Comparison of ENCODE assay signal across 19 mouse cellular contexts in the genomic region with DNA sequence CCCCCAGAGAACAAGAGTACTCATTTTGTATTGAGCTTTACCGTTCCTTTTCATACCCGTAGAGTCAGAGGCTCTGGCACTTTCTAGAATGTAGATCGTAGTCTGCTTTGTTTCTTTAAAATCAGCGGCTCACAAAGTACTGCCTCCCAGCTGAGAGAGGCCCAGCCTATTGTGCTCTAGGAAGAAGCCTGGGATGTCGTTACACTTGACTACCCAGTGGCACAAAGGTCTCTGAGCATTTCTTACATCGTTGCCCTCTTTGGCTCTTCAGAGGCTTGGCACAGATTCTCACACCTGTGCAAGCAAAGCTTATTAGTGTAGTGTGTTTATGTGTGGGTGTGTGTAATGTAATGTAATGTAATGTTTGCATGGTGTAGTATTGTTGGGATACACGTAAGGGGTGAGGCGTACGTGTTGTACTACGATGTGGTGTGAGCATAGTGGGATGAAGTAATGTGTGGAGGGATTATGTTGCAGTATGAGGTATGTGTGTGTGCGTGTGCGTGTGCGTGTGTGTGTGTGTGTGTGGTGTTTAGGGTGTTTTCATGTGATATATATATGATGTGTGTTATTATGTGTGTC. TPM values are rescaled to one million over a fixed set of nuclear protein-coding genes. Genes with fewer than 3 reads are reported as not detected.
DNase-seq lines count a peak whose midpoint lies in the region; ATAC-seq and TF ChIP-seq lines count a peak whose summit lies in the region.
"Had no signal": no experiment of that assay in that cellular context is flagged by ENCODE, and none has a peak within 500 bp of the region (broad histone marks: within the 10 kb centered on the region; RNA-seq: fewer than 3 reads in every experiment).

No protein-coding gene starts in this region.

- ATAC-seq in forebrain, embryonic 12.5 days (ENCODE audit: low FRiP score), result no peak
- 0 out of 2 replicates have a peak, but pooled peaks have one; percentile 60 for ATAC-seq in midbrain, embryonic 13.5 days
- no peak for ATAC-seq in midbrain, postnatal 0 days (ENCODE audit: low FRiP score)
- peak; percentile 90 for ATAC-seq in kidney, embryonic 16.5 days (ENCODE audit: low FRiP score, low TSS enrichment)
- ATAC-seq: forebrain, postnatal 0 days; Patski had no signal

- H3K27me3 ChIP-seq in forebrain, embryonic 10.5 days (ENCODE audit: poor library complexity, severe bottlenecking), result peaks cover 10% of the 10 kb centered on the region
- H3K27me3 ChIP-seq in forebrain, embryonic 12.5 days, result 0 out of 2 replicates have a peak, but pooled peaks cover 3% of the 10 kb centered on the region
- H3K27me3 ChIP-seq in midbrain, embryonic 13.5 days, result peaks cover 2% of the 10 kb centered on the region; the same call in 1 of the 2 replicates
- no peaks in the 10 kb centered on the region for H3K27me3 ChIP-seq in midbrain, postnatal 0 days (ENCODE audit: insufficient read depth, low read length)
- no peaks in the 10 kb centered on the region for H3K27me3 ChIP-seq in kidney, embryonic 16.5 days (ENCODE audit: insufficient read depth, low read length)
- H3K27me3 ChIP-seq: embryonic facial prominence, embryonic 15.5 days; limb, embryonic 13.5 days; liver, embryonic 15.5 days; Patski had no signal

- DNase-seq in forebrain, embryonic 10.5 days (ENCODE audit: extremely low spot score, low spot score), result no peak
- DNase-seq in midbrain, postnatal 0 days (ENCODE audit: low spot score), result no peak
- peak; percentile 74 for DNase-seq in retina, postnatal 1 day
- no peak for DNase-seq in c-Kit-positive CD71-positive TER-119-positive erythroid progenitor cells, embryonic 14.5 days (ENCODE audit: low spot score)
- no peak for DNase-seq in gastrocnemius, postnatal 36 days
- DNase-seq: forebrain, postnatal 0 days; gastrocnemius, postnatal 14 days; heart, postnatal 14 days; right cerebral cortex, postnatal 25 days; thymus, postnatal 4 days had no signal

- H3K4me1 ChIP-seq in forebrain, embryonic 10.5 days, result peaks cover 13% of the 10 kb centered on the region
- peaks cover 12% of the 10 kb centered on the region for H3K4me1 ChIP-seq in forebrain, embryonic 12.5 days
- peaks cover 13% of the 10 kb centered on the region; the same call in 1 of the 2 replicates for H3K4me1 ChIP-seq in midbrain, embryonic 13.5 days (replicated peaks)
- no peaks in the 10 kb centered on the region for H3K4me1 ChIP-seq in midbrain, postnatal 0 days (ENCODE audit: insufficient read depth, low read length)
- peaks cover 4% of the 10 kb centered on the region for H3K4me1 ChIP-seq in kidney, embryonic 16.5 days (ENCODE audit: insufficient read depth, low read length)
- H3K4me1 ChIP-seq: embryonic facial prominence, embryonic 15.5 days; liver, embryonic 15.5 days had no signal

- H3K9ac ChIP-seq in forebrain, embryonic 12.5 days, result no peak overlapping the region
- no peak overlapping the region for H3K9ac ChIP-seq in midbrain, embryonic 13.5 days (replicated peaks)
- no peak overlapping the region for H3K9ac ChIP-seq in midbrain, postnatal 0 days (replicated peaks; ENCODE audit: low read length, poor library complexity, severe bottlenecking)
- no peak overlapping the region for H3K9ac ChIP-seq in kidney, embryonic 16.5 days (replicated peaks; ENCODE audit: low read length)
- H3K9ac ChIP-seq: embryonic facial prominence, embryonic 15.5 days; forebrain, postnatal 0 days; limb, embryonic 13.5 days; liver, embryonic 15.5 days had no signal

- H3K36me3 ChIP-seq in forebrain, embryonic 10.5 days (replicated peaks), result no peaks in the 10 kb centered on the region
- H3K36me3 ChIP-seq in forebrain, embryonic 12.5 days (replicated peaks), result no peaks in the 10 kb centered on the region
- H3K36me3 ChIP-seq in midbrain, embryonic 13.5 days, result no peaks in the 10 kb centered on the region
- H3K36me3 ChIP-seq in midbrain, postnatal 0 days (ENCODE audit: insufficient read depth, low read length), result no peaks in the 10 kb centered on the region
- no peaks in the 10 kb centered on the region for H3K36me3 ChIP-seq in kidney, embryonic 16.5 days (ENCODE audit: insufficient read depth, low read length)
- H3K36me3 ChIP-seq: embryonic facial prominence, embryonic 15.5 days; limb, embryonic 13.5 days; liver, embryonic 15.5 days had no signal

- intact Hi-C loops in gastrocnemius, postnatal 36 days (cut with DNase I), result no loop called here

- H3K27ac ChIP-seq in forebrain, embryonic 10.5 days, result peak overlapping the region; percentile 22; the same call in 1 of the 2 replicates
- no peak overlapping the region for H3K27ac ChIP-seq in forebrain, embryonic 12.5 days
- H3K27ac ChIP-seq in midbrain, embryonic 13.5 days, result no peak overlapping the region
- H3K27ac ChIP-seq in midbrain, postnatal 0 days (ENCODE audit: low read depth, low read length), result no peak overlapping the region
- H3K27ac ChIP-seq in kidney, embryonic 16.5 days (ENCODE audit: low read length), result no peak overlapping the region
- H3K27ac ChIP-seq: embryonic facial prominence, embryonic 15.5 days; left cerebral cortex, adult 2 months; limb, embryonic 13.5 days; liver, embryonic 15.5 days; macrophage had no signal

- TF ChIP-seq CTCF in midbrain, postnatal 0 days (IDR thresholded peaks at IDR 0.05), result no peak

- no peak overlapping the region for H3K4me2 ChIP-seq in forebrain, embryonic 12.5 days
- H3K4me2 ChIP-seq in midbrain, embryonic 13.5 days (replicated peaks), result no peak overlapping the region
- no peak overlapping the region for H3K4me2 ChIP-seq in midbrain, postnatal 0 days (ENCODE audit: low read depth, low read length, poor library complexity, severe bottlenecking)
- no peak overlapping the region for H3K4me2 ChIP-seq in kidney, embryonic 16.5 days (replicated peaks; ENCODE audit: low read depth, low read length)
- H3K4me2 ChIP-seq: embryonic facial prominence, embryonic 15.5 days; limb, embryonic 13.5 days; liver, embryonic 15.5 days had no signal

- H3K9me3 ChIP-seq in forebrain, embryonic 10.5 days, result no peaks in the 10 kb centered on the region
- no peaks in the 10 kb centered on the region for H3K9me3 ChIP-seq in forebrain, embryonic 12.5 days
- no peaks in the 10 kb centered on the region for H3K9me3 ChIP-seq in midbrain, embryonic 13.5 days
- H3K9me3 ChIP-seq in midbrain, postnatal 0 days (ENCODE audit: low read length), result no peaks in the 10 kb centered on the region
- no peaks in the 10 kb centered on the region for H3K9me3 ChIP-seq in kidney, embryonic 16.5 days (ENCODE audit: low read length)
- H3K9me3 ChIP-seq: embryonic facial prominence, embryonic 15.5 days; limb, embryonic 13.5 days; liver, embryonic 15.5 days had no signal

- WGBS in forebrain, embryonic 10.5 days, result 54% methylated on average over 13 of the region's 13 CpGs
- 48% methylated on average over 13 of the region's 13 CpGs for WGBS in forebrain, embryonic 12.5 days
- 39% methylated on average over 13 of the region's 13 CpGs for WGBS in midbrain, embryonic 13.5 days
- WGBS in midbrain, postnatal 0 days, result 49% methylated on average over 13 of the region's 13 CpGs
- WGBS in kidney, embryonic 16.5 days, result 57% methylated on average over 13 of the region's 13 CpGs

- no peak overlapping the region for H3K4me3 ChIP-seq in forebrain, embryonic 10.5 days
- no peak overlapping the region for H3K4me3 ChIP-seq in forebrain, embryonic 12.5 days (replicated peaks)
- no peak overlapping the region for H3K4me3 ChIP-seq in midbrain, embryonic 13.5 days (replicated peaks)
- no peak overlapping the region for H3K4me3 ChIP-seq in midbrain, postnatal 0 days (ENCODE audit: low read depth, low read length)
- H3K4me3 ChIP-seq in kidney, embryonic 16.5 days (ENCODE audit: low read length), result no peak overlapping the region
- H3K4me3 ChIP-seq: embryonic facial prominence, embryonic 15.5 days; left cerebral cortex, adult 2 months; limb, embryonic 13.5 days; liver, embryonic 15.5 days had no signal

RNA-seq across cellular contexts. Expression of gene Ptch1, which starts 20.2 kb away (rescaled TPM):
- polyA plus RNA-seq in forebrain, embryonic 10.5 days (2016; fragmentation: Nextera tagmentation; extraction: Ambion mirVana), result 21.0 and 23.6 TPM in 2 replicates
- polyA plus RNA-seq in forebrain, embryonic 12.5 days (2016; fragmentation: Nextera tagmentation; extraction: Ambion mirVana), result 24.0 and 24.4 TPM in 2 replicates
- 16.0 and 17.8 TPM in 2 replicates for polyA plus RNA-seq in midbrain, embryonic 13.5 days (2015; fragmentation: Nextera tagmentation; extraction: Ambion mirVana)
- total RNA-seq in midbrain, postnatal 0 days (2014; rRNA removed), result 27.8 and 29.9 TPM in 2 replicates
- 6.8 and 7.9 TPM in 2 replicates for polyA plus RNA-seq in midbrain, postnatal 0 days (2015; fragmentation: Nextera tagmentation; extraction: Ambion mirVana)
- polyA plus RNA-seq in kidney, embryonic 16.5 days (2015; fragmentation: Nextera tagmentation; extraction: Ambion mirVana), result 15.8 and 18.9 TPM in 2 replicates
- total RNA-seq in gastrocnemius, postnatal 36 days (2021), result 10 to 100 TPM in 1 of 2 experiments, 1 to 10 TPM in 1; 8.6 to 10.4 TPM

Comparison
In these comparisons a context has a peak if more than half of its experiments do, and no peak if none do; other contexts are left out.
1. ATAC-seq: peak in midbrain, embryonic 13.5 days (single experiment) and kidney, embryonic 16.5 days (single experiment); none in forebrain, embryonic 12.5 days (single experiment) and midbrain, postnatal 0 days (single experiment).